Mouse (Mus musculus): ENCODE measurements around the gene Slc2a9. TPM values are rescaled to one million over a fixed set of nuclear protein-coding genes. Genes with fewer than 3 reads are reported as not detected.

Gene Slc2a9
- polyA plus RNA-seq, 1 experiment from 2014 or later = 0.07 TPM

DNA sequence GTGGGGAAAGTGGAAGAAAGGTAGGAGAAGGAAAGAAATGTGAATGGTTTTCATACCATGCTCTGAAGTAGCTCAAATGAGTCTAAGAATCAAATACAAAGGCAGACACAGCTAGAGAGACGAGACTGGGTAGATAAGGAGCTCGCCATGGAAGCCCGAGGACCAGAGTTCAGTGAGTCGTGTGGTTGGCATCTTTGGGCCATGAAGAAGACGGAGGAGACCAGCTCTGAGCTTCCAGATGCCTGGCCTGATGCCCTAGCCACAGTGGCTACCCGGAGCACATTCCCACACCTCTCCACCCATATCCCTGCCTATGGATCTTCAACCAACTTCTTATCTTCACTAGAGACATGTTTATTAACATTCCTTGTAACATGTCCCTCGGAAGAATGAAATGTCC is 71.7 kb downstream of the Slc2a9 start:
- Histone ChIP-seq H3K4me3 (ENCODE audit: low read depth, low read length) (no peak overlapping the region), H3K27me3 (ENCODE audit: control insufficient read depth, insufficient read depth, low read length) (no peaks in the 10 kb centered on the region), H3K4me2 (no peak overlapping the region), H3K9ac (ENCODE audit: low read length) (no peak overlapping the region), H3K4me1 (ENCODE audit: control insufficient read depth, insufficient read depth, low read length) (no peaks in the 10 kb centered on the region), H3K27ac (ENCODE audit: low read depth, low read length) (no peak overlapping the region), H3K36me3 (ENCODE audit: control insufficient read depth, insufficient read depth, low read length) (no peaks in the 10 kb centered on the region), H3K9me3 (ENCODE audit: control insufficient read depth, low read length) (no peaks in the 10 kb centered on the region)
- DNase-seq (ENCODE audit: low spot score, missing footprints) = no peak
- WGBS = 84% methylated on average over 7 of the region's 7 CpGs
- no peak for ATAC-seq (ENCODE audit: low FRiP score)

DNA sequence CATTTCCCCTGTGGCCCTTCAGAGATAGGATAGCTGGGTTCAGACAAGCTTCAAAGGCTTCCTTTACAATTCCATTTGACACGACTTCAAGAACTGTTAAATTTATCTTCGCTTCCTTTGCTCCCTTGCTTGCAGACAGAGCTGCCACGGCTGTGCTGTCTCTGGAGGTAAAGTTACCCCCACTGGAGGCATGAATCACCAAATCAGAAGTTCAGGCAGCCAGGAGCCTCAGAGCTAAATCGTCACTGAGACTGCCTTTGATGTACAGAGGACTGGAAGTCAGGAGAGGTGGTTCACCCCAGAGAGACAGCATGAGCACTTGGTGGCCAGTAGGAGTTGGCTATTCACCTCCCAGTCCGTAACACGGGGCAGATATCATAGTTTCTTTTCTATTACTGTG is 73.8 kb downstream of the Slc2a9 start:
- WGBS = 77% methylated on average over 6 of the region's 6 CpGs
- Histone ChIP-seq H3K4me3 (ENCODE audit: low read depth, low read length) (no peak overlapping the region), H3K9me3 (ENCODE audit: control insufficient read depth, low read length) (no peaks in the 10 kb centered on the region), H3K4me2 (no peak overlapping the region), H3K27ac (ENCODE audit: low read depth, low read length) (no peak overlapping the region), H3K36me3 (ENCODE audit: control insufficient read depth, insufficient read depth, low read length) (no peaks in the 10 kb centered on the region), H3K27me3 (ENCODE audit: control insufficient read depth, insufficient read depth, low read length) (no peaks in the 10 kb centered on the region), H3K4me1 (ENCODE audit: control insufficient read depth, insufficient read depth, low read length) (no peaks in the 10 kb centered on the region), H3K9ac (ENCODE audit: low read length) (no peak overlapping the region)
- DNase-seq (ENCODE audit: low spot score, missing footprints) = no peak
- ATAC-seq (ENCODE audit: low FRiP score) = no peak

DNA sequence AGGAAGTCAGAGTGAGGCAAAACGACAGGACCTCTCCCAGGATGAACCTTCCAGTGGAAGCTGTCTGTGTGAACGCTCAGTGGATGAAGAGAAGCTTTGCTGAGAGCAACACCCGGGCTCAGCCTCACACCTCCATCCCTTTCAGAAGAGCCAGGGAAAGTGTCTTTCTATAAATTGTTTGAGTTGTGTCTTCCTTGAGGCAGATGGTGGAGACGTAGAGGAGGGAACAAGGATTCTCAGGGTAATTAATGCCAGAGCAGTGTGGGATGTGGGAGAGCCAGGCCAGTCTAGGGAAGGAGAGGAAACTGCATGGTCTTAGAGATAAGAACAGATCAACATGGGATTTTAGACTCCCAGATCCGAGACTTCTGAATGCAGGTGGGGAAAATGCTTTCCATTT is 75.2 kb downstream of the Slc2a9 start:
- no peaks in the 10 kb centered on the region for H3K9me3 ChIP-seq (ENCODE audit: control insufficient read depth, low read length)
- H3K27me3 ChIP-seq (ENCODE audit: control insufficient read depth, insufficient read depth, low read length) = no peaks in the 10 kb centered on the region
- ATAC-seq (ENCODE audit: low FRiP score) = no peak
- DNase-seq (ENCODE audit: low spot score, missing footprints) = no peak
- 81% methylated on average over 5 of the region's 5 CpGs for WGBS
- H3K27ac ChIP-seq (ENCODE audit: low read depth, low read length) = no peak overlapping the region
- H3K4me2 ChIP-seq = no peak overlapping the region
- H3K9ac ChIP-seq (ENCODE audit: low read length) = no peak overlapping the region
- no peaks in the 10 kb centered on the region for H3K36me3 ChIP-seq (ENCODE audit: control insufficient read depth, insufficient read depth, low read length)
- no peak overlapping the region for H3K4me3 ChIP-seq (ENCODE audit: low read depth, low read length)
- H3K4me1 ChIP-seq (ENCODE audit: control insufficient read depth, insufficient read depth, low read length) = peaks cover under 1% of the 10 kb centered on the region; the same call in 1 of the 2 replicates

DNA sequence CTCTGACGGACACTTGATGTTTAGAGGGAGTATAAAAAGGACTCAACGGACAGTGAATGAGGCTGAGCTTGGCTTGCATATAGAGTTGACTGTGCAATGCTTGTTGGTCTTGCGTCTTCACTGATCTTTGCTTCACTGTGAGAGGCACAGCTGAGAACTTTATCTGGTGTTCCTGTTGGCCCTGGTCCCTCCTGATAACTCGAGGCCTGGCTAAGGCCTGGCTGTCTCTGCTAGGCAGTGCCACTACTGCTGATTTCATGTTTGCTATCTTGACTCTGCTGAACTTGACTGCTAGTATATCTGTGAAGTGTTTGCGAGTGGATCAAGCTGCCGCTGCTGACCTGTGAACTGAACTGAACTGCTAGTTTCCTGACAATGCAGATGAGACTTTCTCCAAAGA is 77.4 kb downstream of the Slc2a9 start:
- ATAC-seq (ENCODE audit: low FRiP score) = no peak
- no peaks in the 10 kb centered on the region for H3K27me3 ChIP-seq (ENCODE audit: control insufficient read depth, insufficient read depth, low read length)
- no peaks in the 10 kb centered on the region for H3K36me3 ChIP-seq (ENCODE audit: control insufficient read depth, insufficient read depth, low read length)
- WGBS = 90% methylated on average over 6 of the region's 6 CpGs
- no peaks in the 10 kb centered on the region for H3K9me3 ChIP-seq (ENCODE audit: control insufficient read depth, low read length)
- H3K9ac ChIP-seq (ENCODE audit: low read length) = no peak overlapping the region
- no peak overlapping the region for H3K4me3 ChIP-seq (ENCODE audit: low read depth, low read length)
- H3K27ac ChIP-seq (ENCODE audit: low read depth, low read length) = no peak overlapping the region
- no peak for DNase-seq (ENCODE audit: low spot score, missing footprints)
- no peak overlapping the region for H3K4me2 ChIP-seq
- H3K4me1 ChIP-seq (ENCODE audit: control insufficient read depth, insufficient read depth, low read length) = peaks cover 7% of the 10 kb centered on the region; the same call in 1 of the 2 replicates

DNA sequence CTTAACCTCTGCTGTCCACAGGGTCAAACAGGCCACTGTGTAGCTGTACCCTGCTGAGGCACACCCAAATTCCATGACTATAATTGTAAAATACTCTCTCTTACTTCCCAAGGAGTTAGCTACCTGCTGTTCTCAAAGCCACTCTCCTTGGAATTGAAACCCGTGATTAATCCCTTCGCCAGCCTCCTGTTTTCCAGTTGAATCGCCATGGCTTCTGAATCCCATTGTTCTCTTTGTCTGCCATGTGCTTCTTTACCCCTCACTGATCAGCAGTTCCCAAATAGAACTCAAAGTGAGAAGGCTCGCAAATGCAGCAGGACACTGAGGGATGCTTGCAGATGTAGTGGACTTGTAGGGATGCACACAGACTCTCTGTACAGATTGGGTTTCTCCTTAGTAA is 80.5 kb downstream of the Slc2a9 start:
- no peaks in the 10 kb centered on the region for H3K27me3 ChIP-seq (ENCODE audit: control insufficient read depth, insufficient read depth, low read length)
- peaks cover 7% of the 10 kb centered on the region; the same call in 1 of the 2 replicates for H3K4me1 ChIP-seq (ENCODE audit: control insufficient read depth, insufficient read depth, low read length)
- no peak overlapping the region for H3K4me3 ChIP-seq (ENCODE audit: low read depth, low read length)
- ATAC-seq (ENCODE audit: low FRiP score) = peak; percentile 41
- H3K9ac ChIP-seq (ENCODE audit: low read length) = no peak overlapping the region; the same call in 1 of the 2 replicates
- no peaks in the 10 kb centered on the region for H3K9me3 ChIP-seq (ENCODE audit: control insufficient read depth, low read length)
- WGBS = 1% methylated on average over 4 of the region's 4 CpGs
- no peaks in the 10 kb centered on the region for H3K36me3 ChIP-seq (ENCODE audit: control insufficient read depth, insufficient read depth, low read length)
- no peak overlapping the region for H3K27ac ChIP-seq (ENCODE audit: low read depth, low read length)
- no peak overlapping the region for H3K4me2 ChIP-seq
- DNase-seq (ENCODE audit: low spot score, missing footprints) = peak; percentile 90

DNA sequence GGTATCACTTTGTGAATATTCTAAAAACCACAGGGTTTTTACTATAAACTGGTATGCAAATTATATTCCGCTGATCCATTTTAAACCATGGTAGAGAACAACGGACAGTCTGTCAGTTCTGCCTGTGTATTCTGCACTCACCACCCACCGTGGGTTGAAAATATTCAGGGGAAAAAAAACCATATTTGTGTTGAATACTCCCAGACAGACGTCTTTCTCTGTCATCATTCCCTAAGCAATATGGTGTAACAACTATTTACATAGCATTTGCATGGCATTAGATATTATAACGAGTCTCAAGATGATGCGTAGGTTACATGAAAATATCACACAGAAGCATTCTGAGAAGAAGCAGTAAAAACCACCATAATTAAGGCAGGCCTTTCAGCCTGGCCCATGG is 84.1 kb downstream of the Slc2a9 start:
- ATAC-seq (ENCODE audit: low FRiP score) = no peak
- Histone ChIP-seq H3K27ac (ENCODE audit: low read depth, low read length) (no peak overlapping the region), H3K4me3 (ENCODE audit: low read depth, low read length) (no peak overlapping the region), H3K4me1 (ENCODE audit: control insufficient read depth, insufficient read depth, low read length) (peaks cover 7% of the 10 kb centered on the region; the same call in 1 of the 2 replicates), H3K9ac (ENCODE audit: low read length) (no peak overlapping the region), H3K4me2 (no peak overlapping the region), H3K36me3 (ENCODE audit: control insufficient read depth, insufficient read depth, low read length) (no peaks in the 10 kb centered on the region), H3K27me3 (ENCODE audit: control insufficient read depth, insufficient read depth, low read length) (no peaks in the 10 kb centered on the region), H3K9me3 (ENCODE audit: control insufficient read depth, low read length) (peaks cover 3% of the 10 kb centered on the region; the same call in 1 of the 2 replicates)
- WGBS = 89% methylated on average over 6 of the region's 6 CpGs
- no peak for DNase-seq (ENCODE audit: low spot score, missing footprints)

DNA sequence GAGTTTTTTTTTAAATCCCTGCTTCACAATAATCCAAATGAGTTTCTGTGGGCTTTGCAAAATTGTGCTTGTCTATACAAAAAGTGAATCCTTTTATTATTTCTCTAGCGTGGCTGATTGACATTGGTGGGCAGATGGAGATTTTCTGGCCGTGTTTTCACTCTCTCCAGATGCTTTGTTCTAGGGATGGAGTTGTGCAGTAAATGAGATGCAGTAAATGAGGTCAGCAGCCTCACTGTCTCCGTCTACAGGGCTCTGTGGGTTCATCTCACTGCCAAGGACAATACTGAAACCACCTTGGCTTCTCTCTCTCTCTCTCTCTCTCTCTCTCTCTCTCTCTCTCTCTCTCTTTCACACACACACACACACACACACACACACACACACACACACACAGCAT is 99.3 kb downstream of the Slc2a9 start:
- no peak for DNase-seq (ENCODE audit: low spot score, missing footprints)

DNA sequence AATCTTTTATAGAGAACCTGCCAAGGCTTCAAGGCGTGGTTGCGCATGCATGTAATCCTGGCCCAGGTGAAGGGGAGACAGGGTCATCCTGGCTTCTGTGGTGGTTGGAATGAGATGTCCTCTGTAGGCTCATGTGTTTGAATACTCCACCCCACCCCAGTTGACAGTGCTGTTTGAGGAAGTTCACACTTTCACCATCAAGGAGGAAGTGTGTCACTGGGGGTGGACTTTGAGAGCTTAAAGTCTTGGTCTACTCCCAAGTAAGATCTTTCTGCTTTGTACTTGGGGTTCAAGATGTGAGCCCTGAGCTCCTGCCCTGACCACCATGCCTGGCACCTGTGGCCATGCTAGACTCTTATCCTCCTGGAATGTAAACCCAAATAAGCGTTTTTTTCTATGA is 100.7 kb downstream of the Slc2a9 start:
- DNase-seq (ENCODE audit: low spot score, missing footprints) (no peak), ATAC-seq (ENCODE audit: low FRiP score) (no peak)
- Histone ChIP-seq H3K4me3 (ENCODE audit: low read depth, low read length) (no peak overlapping the region), H3K4me2 (no peak overlapping the region), H3K27ac (ENCODE audit: low read depth, low read length) (no peak overlapping the region), H3K36me3 (ENCODE audit: control insufficient read depth, insufficient read depth, low read length) (no peaks in the 10 kb centered on the region), H3K9ac (ENCODE audit: low read length) (no peak overlapping the region), H3K9me3 (ENCODE audit: control insufficient read depth, low read length) (no peaks in the 10 kb centered on the region), H3K4me1 (ENCODE audit: control insufficient read depth, insufficient read depth, low read length) (no peaks in the 10 kb centered on the region), H3K27me3 (ENCODE audit: control insufficient read depth, insufficient read depth, low read length) (no peaks in the 10 kb centered on the region)
- 96% methylated on average over 3 of the region's 3 CpGs for WGBS

More for the DNA sequence above, 99.3 kb downstream of the Slc2a9 start:
- Histone ChIP-seq H3K4me2 (no peak overlapping the region), H3K27ac (ENCODE audit: low read depth, low read length) (no peak overlapping the region), H3K9ac (ENCODE audit: low read length) (no peak overlapping the region), H3K36me3 (ENCODE audit: control insufficient read depth, insufficient read depth, low read length) (no peaks in the 10 kb centered on the region), H3K4me3 (ENCODE audit: low read depth, low read length) (no peak overlapping the region), H3K27me3 (ENCODE audit: control insufficient read depth, insufficient read depth, low read length) (no peaks in the 10 kb centered on the region), H3K9me3 (ENCODE audit: control insufficient read depth, low read length) (no peaks in the 10 kb centered on the region), H3K4me1 (ENCODE audit: control insufficient read depth, insufficient read depth, low read length) (no peaks in the 10 kb centered on the region)
- ATAC-seq (ENCODE audit: low FRiP score) = peak; percentile 52; the same call in 1 of the 2 replicates
- WGBS = 35% methylated on average over 3 of the region's 3 CpGs

DNA sequence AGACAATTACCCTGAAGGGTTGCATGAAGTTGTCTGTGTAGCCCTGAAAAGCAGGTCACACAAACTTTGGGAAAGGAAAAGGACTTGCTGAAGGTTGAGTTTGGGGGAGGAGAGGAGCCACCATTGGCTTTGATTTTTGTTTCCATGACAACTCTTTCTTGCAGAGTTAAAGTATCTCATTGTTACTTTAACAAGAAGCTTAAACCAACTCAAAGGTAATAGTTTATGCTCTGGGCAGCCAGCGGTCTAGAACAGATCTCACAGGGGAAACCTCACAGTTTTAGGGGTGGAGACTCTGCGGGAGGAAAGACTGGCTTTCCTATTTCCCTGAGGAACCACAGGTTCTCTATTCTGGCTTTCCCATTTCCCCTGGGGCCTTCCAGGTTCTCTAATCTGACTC is 114.1 kb downstream of the Slc2a9 start:
- Histone ChIP-seq H3K36me3 (ENCODE audit: control insufficient read depth, insufficient read depth, low read length) (no peaks in the 10 kb centered on the region), H3K9ac (ENCODE audit: low read length) (no peak overlapping the region), H3K9me3 (ENCODE audit: control insufficient read depth, low read length) (no peaks in the 10 kb centered on the region), H3K4me2 (no peak overlapping the region), H3K4me3 (ENCODE audit: low read depth, low read length) (no peak overlapping the region), H3K4me1 (ENCODE audit: control insufficient read depth, insufficient read depth, low read length) (peaks cover 7% of the 10 kb centered on the region), H3K27me3 (ENCODE audit: control insufficient read depth, insufficient read depth, low read length) (no peaks in the 10 kb centered on the region), H3K27ac (ENCODE audit: low read depth, low read length) (no peak overlapping the region)
- DNase-seq (ENCODE audit: low spot score, missing footprints) (no peak), ATAC-seq (ENCODE audit: low FRiP score) (no peak)
- 14% methylated on average over 2 of the region's 2 CpGs for WGBS

DNA sequence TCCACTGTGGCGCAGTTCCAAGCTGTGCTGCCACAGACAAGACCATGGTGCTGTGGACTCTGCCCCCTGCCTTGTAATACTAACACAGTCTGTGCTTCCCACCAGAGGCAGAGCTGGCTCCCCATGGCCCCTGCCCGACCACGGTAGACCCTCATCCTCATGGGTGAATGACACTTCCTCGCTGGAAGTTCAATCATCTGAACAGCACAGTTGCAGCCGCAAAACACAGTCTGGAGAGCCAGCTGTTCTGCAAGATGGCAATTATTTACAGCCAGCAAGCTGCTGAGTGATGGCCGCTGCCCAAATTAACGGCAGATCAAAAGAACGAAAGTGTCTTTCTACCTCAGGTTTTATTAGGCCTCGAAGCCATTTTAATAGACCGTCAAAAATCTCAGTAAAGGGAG is 114.5 kb downstream of the Slc2a9 start:
- 43% methylated on average over 10 of the region's 10 CpGs for WGBS
- H3K27ac ChIP-seq (ENCODE audit: low read depth, low read length) = no peak overlapping the region

More for the DNA sequence above, 114.5 kb downstream of the Slc2a9 start:
- DNase-seq (ENCODE audit: low spot score, missing footprints) (peak; percentile 85), ATAC-seq (ENCODE audit: low FRiP score) (no peak)
- Histone ChIP-seq H3K4me3 (ENCODE audit: low read depth, low read length) (no peak overlapping the region), H3K9ac (ENCODE audit: low read length) (no peak overlapping the region), H3K27me3 (ENCODE audit: control insufficient read depth, insufficient read depth, low read length) (no peaks in the 10 kb centered on the region), H3K9me3 (ENCODE audit: control insufficient read depth, low read length) (no peaks in the 10 kb centered on the region), H3K36me3 (ENCODE audit: control insufficient read depth, insufficient read depth, low read length) (no peaks in the 10 kb centered on the region), H3K4me2 (no peak overlapping the region), H3K4me1 (ENCODE audit: control insufficient read depth, insufficient read depth, low read length) (peaks cover 7% of the 10 kb centered on the region)
